Mouse (Mus musculus) E14TG2a.4 (cell line): ENCODE results near the gene Wnk1.

Source experiments
- H3K27me3 ChIP-seq: 2 replicates; pipeline ENCODE4 v1.6.1; 2014; ENCODE audit warnings: low read length, control low read depth; ENCODE audit not compliant: insufficient read depth
- H3K36me3 ChIP-seq: 2 replicates; pipeline ENCODE4 v1.6.1; 2014; ENCODE audit warnings: low read length, control low read depth; ENCODE audit not compliant: insufficient read depth
- H3K4me1 ChIP-seq: replicated peaks from 2 replicates; pipeline ENCODE4 v1.6.1; 2014; ENCODE audit warnings: low read depth, low read length, control low read depth
- H3K4me3 ChIP-seq: replicated peaks from 2 replicates; pipeline ENCODE4 v1.5.1; 2014; ENCODE audit warnings: mild to moderate bottlenecking, low read length
- H3K9me3 ChIP-seq: 2 replicates; pipeline ENCODE4 v1.6.1; 2014; ENCODE audit warnings: low read length, control low read depth
- CTCF ChIP-seq: conservative IDR thresholded peaks from 2 replicates; pipeline ENCODE4 v1.5.1; 2014; ENCODE audit warnings: low read length
- NANOG ChIP-seq: IDR thresholded peaks from 2 replicates; pipeline ENCODE4 v1.6.1; 2014; ENCODE audit warnings: borderline replicate concordance, low read length, mixed read lengths
- POU5F1 ChIP-seq: IDR thresholded peaks from 2 replicates; pipeline ENCODE4 v1.6.1; 2014; ENCODE audit warnings: low read length, borderline replicate concordance

Gene Wnk1

GRCm38 (mm10) chr6:119905461-119905860 lies 133.0 kb downstream of the Wnk1 start:
- H3K36me3 ChIP-seq = peaks cover 23% of the 10 kb centered on the region
- no peaks in the 10 kb centered on the region for H3K27me3 ChIP-seq
- TF ChIP-seq POU5F1 = no peak
- no peak for TF ChIP-seq CTCF
- no peak for TF ChIP-seq NANOG
- peak overlapping the region; percentile 50; the same call in 1 of the 2 replicates for H3K4me3 ChIP-seq
- no peaks in the 10 kb centered on the region for H3K9me3 ChIP-seq
- peaks cover 20% of the 10 kb centered on the region for H3K4me1 ChIP-seq

- Histone ChIP-seq H3K27me3 (no peaks in the 10 kb centered on the region), H3K36me3 (peaks cover 18% of the 10 kb centered on the region), H3K4me1 (peaks cover 20% of the 10 kb centered on the region), H3K9me3 (no peaks in the 10 kb centered on the region), H3K4me3 (peak overlapping the region; percentile 98)
- TF ChIP-seq NANOG = no peak
- TF ChIP-seq POU5F1 = no peak
- TF ChIP-seq CTCF = no peak
Measured at GRCm38 (mm10) chr6:119903081-119903789, 135.2 kb downstream of the Wnk1 start.

GRCm38 (mm10) chr6:119902204-119903080 lies 136.0 kb downstream of the Wnk1 start, which contains the start of gene Rad52:
Gene Rad52 (plus strand): TSS chr6:119902698.
- TF ChIP-seq CTCF (no peak), NANOG (no peak), POU5F1 (no peak)
- Histone ChIP-seq H3K4me3 (peak within 1 kb of the TSS; percentile 98), H3K27me3 (no peaks in the 10 kb centered on the region), H3K4me1 (peaks cover 20% of the 10 kb centered on the region), H3K9me3 (no peaks in the 10 kb centered on the region), H3K36me3 (peaks cover 14% of the 10 kb centered on the region)

GRCm38 (mm10) chr6:119892711-119893110 lies 145.8 kb downstream of the Wnk1 start:
- peaks cover 23% of the 10 kb centered on the region for H3K27me3 ChIP-seq
- H3K9me3 ChIP-seq = no peaks in the 10 kb centered on the region
- no peak overlapping the region for H3K4me3 ChIP-seq
- TF ChIP-seq CTCF = no peak
- TF ChIP-seq POU5F1 = no peak
- TF ChIP-seq NANOG = no peak
- H3K4me1 ChIP-seq = peaks cover 5% of the 10 kb centered on the region; the same call in 1 of the 2 replicates
- H3K36me3 ChIP-seq = no peaks in the 10 kb centered on the region

- no peak overlapping the region for H3K4me3 ChIP-seq
- H3K27me3 ChIP-seq = peaks cover 4% of the 10 kb centered on the region; the same call in 1 of the 2 replicates
- H3K4me1 ChIP-seq = 0 out of 2 replicates have a peak, but pooled peaks cover 3% of the 10 kb centered on the region
- TF ChIP-seq POU5F1 (no peak), NANOG (no peak), CTCF (no peak)
- no peaks in the 10 kb centered on the region for H3K9me3 ChIP-seq
- H3K36me3 ChIP-seq = no peaks in the 10 kb centered on the region
Measured at GRCm38 (mm10) chr6:119883151-119883550, 155.3 kb downstream of the Wnk1 start.
